Mouse (Mus musculus) ES-Bruce4 (cell line): ENCODE measurements around the gene Islr. TPM values are rescaled to one million over a fixed set of nuclear protein-coding genes. Genes with fewer than 3 reads are reported as not detected.
A peak's percentile ranks its signal among the peaks of the same experiment; 100 is the strongest.

ENCODE experiments used
- H3K27ac ChIP-seq: 2 replicates; pipeline ENCODE4 v1.5.1; 2012; ENCODE audit warnings: low read length, inconsistent platforms; ENCODE audit not compliant: insufficient read depth
- H3K27me3 ChIP-seq: 2 replicates; pipeline ENCODE4 v1.6.1; 2012; ENCODE audit warnings: mild to moderate bottlenecking, low read length, inconsistent platforms; ENCODE audit not compliant: control insufficient read depth, poor library complexity, insufficient read depth, severe bottlenecking
- H3K36me3 ChIP-seq: 2 replicates; pipeline ENCODE4 v1.6.1; 2012; ENCODE audit warnings: inconsistent platforms, mild to moderate bottlenecking, low read length, moderate library complexity; ENCODE audit not compliant: control insufficient read depth, poor library complexity, insufficient read depth, severe bottlenecking
- H3K4me1 ChIP-seq: one replicate; pipeline ENCODE4 v1.8.1; 2011; ENCODE audit warnings: low read length; ENCODE audit not compliant: control insufficient read depth, insufficient read depth
- H3K4me3 ChIP-seq: 2 replicates; pipeline ENCODE4 v1.5.1; 2011; ENCODE audit warnings: low read depth, mild to moderate bottlenecking, low read length
- H3K9ac ChIP-seq: 2 replicates; pipeline ENCODE4 v1.6.1; 2012; ENCODE audit warnings: low read depth, mild to moderate bottlenecking, inconsistent platforms; ENCODE audit not compliant: poor library complexity, severe bottlenecking
- H3K9me3 ChIP-seq: replicated peaks from 2 replicates; pipeline ENCODE4 v1.6.1; 2012; ENCODE audit warnings: mild to moderate bottlenecking, low read length, inconsistent platforms; ENCODE audit not compliant: control insufficient read depth, poor library complexity, insufficient read depth, severe bottlenecking
- CTCF ChIP-seq: IDR thresholded peaks from one replicate; pipeline ENCODE4 v1.8.1; 2011; ENCODE audit warnings: low read depth, low read length
- EP300 ChIP-seq: IDR thresholded peaks from 2 replicates; pipeline ENCODE4 v1.6.1; 2011; ENCODE audit warnings: low read depth, low read length; ENCODE audit not compliant: insufficient read depth
- POLR2A ChIP-seq: IDR thresholded peaks from one replicate; pipeline ENCODE4 v1.8.1; 2011; ENCODE audit warnings: low read length; ENCODE audit not compliant: insufficient read depth
- polyA plus RNA-seq: library from polyadenylated mRNA; stranded (reverse); fragments of >200 nt; gene quantifications from 2 replicates; pipeline ENCODE4 v1.2.4, GENCODE M21; 2011; ENCODE audit warnings: low read depth; ENCODE audit not compliant: missing spikeins, insufficient read depth, insufficient read length

Islr gene
- polyA plus RNA-seq, 1 experiment, result not detected

DNA sequence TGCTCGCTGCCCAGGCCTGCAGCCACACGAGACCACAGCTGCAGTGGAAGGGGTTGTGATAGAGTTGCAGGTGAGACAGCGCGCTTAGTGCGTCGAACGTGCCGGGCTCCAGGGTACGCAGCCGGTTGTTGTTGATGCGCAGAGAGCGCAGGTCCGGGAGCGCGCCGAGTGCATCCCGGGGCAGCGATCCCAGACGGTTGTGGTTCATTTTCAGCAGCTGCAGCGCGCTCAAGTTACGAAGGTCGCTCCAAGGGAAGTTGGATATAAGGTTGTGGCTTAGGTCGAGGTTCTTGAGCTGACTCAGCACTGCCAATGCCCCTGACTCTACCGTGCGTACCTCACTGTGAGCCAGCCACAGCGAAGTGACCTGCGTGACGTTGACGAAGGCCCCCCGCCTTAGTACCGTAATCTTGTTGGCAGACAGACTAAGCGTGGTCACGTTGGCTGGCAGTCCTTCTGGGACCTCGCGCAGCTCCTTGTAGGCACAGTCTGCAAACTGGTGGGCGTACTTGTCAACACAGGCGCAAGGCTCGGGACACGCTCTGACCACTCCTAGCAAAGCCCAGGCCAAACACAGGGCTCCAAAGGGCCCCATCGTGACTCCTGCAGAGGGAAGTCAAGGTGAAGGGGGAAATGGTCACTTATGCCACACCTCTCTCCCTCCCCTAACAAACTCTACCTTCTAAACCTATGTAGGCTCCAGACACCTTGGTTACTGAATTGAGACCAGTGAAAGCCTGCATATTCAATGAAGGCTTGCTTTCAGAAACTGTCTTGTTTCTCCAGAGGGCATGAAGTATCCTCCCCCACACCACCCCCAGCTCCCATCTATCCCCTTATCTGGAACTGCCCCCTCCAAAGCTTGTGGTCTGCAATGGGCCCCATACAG, 4.5 kb downstream of the Islr start:
- peaks cover 7% of the 10 kb centered on the region; the same call in 1 of the 2 replicates for H3K27me3 ChIP-seq
- peak overlapping the region; percentile 5 for H3K4me3 ChIP-seq
- TF ChIP-seq POLR2A (no peak), CTCF (no peak), EP300 (no peak)
- no peaks in the 10 kb centered on the region for H3K9me3 ChIP-seq
- no peak overlapping the region for H3K9ac ChIP-seq
- H3K27ac ChIP-seq, result no peak overlapping the region
- no peaks in the 10 kb centered on the region for H3K36me3 ChIP-seq
- no peaks in the 10 kb centered on the region for H3K4me1 ChIP-seq

DNA sequence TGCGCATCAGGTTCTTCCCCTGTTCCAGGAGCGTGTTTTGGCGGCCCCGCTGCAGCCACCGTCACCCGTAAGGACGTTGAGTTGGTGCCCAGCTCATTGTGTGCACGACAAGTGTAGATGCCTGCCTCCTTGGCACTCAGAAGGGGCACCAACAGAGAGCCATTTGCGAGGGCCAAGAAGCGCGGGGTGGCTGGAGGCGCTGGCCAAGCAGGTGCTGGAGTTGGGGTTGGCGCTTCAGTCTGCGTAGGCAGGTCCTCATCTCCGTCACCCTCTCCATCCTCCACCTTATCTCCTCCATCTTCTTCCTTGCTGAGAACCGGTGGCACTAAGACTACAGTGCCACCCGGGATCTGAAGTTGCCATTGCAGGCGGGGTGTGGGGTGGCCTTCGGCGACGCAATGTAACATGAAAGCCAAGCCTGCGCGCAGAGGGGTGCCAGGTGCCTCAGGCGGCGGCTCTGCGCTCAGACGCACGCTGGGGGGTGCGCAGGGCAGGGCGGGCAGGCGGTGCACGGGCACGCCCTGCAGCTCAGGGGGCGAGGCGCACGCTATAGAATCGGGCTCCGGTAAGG, 5.2 kb downstream of the Islr start:
- Histone ChIP-seq H3K9me3 (no peaks in the 10 kb centered on the region), H3K36me3 (no peaks in the 10 kb centered on the region), H3K27ac (no peak overlapping the region), H3K27me3 (peaks cover 7% of the 10 kb centered on the region; the same call in 1 of the 2 replicates), H3K9ac (no peak overlapping the region), H3K4me3 (peak overlapping the region; percentile 5), H3K4me1 (no peaks in the 10 kb centered on the region)
- TF ChIP-seq POLR2A, result no peak
- TF ChIP-seq CTCF, result no peak
- no peak for TF ChIP-seq EP300

DNA sequence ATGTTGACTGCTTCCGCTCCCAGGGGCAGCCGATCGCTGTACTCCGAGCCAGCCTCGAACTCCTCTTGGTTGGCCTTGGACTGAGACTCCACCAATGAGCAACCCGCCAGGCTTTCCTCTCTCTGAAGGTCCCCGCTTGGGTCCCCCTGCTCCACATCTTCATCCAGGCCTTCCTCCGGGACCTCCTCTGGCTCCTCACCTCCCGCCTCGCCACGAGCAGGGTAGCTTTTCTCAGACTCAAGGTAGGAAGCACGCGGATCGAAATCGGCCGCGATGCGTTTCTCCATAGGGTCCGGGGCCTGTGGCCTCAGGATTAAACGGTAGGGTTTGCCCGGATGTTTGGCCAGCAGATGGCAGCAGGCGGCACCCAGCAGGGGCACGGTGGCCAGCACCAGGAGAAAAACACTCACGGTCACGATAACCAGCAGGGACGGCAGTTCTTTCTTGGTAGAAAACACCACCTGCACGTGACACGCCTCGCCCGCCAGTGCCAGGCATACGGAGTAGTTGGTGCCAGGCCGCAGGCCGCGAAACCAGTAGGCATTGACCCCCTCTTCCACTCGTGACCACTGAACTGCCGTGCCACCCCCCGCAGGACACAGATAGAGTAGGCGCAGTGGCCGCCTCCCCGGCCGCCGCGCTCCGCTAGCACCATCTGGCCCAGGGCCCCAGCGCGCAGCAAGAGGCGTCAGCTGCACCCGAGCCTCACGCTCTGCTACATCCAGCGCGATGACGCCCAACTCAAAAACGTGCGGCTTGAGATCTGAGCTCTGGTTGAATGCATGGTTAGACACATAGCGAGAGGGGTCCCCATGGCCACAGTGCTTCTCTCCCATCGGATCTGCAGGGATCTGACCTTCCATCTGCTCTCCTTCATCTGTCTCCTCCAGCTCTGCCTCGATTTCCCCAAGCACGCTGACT, 6.1 kb downstream of the Islr start:
- Histone ChIP-seq H3K9ac (no peak overlapping the region), H3K27ac (no peak overlapping the region), H3K4me3 (peak overlapping the region; percentile 21), H3K4me1 (no peaks in the 10 kb centered on the region), H3K27me3 (peaks cover 7% of the 10 kb centered on the region; the same call in 1 of the 2 replicates), H3K9me3 (no peaks in the 10 kb centered on the region), H3K36me3 (no peaks in the 10 kb centered on the region)
- TF ChIP-seq POLR2A, result no peak
- peak; percentile 55 for TF ChIP-seq CTCF

DNA sequence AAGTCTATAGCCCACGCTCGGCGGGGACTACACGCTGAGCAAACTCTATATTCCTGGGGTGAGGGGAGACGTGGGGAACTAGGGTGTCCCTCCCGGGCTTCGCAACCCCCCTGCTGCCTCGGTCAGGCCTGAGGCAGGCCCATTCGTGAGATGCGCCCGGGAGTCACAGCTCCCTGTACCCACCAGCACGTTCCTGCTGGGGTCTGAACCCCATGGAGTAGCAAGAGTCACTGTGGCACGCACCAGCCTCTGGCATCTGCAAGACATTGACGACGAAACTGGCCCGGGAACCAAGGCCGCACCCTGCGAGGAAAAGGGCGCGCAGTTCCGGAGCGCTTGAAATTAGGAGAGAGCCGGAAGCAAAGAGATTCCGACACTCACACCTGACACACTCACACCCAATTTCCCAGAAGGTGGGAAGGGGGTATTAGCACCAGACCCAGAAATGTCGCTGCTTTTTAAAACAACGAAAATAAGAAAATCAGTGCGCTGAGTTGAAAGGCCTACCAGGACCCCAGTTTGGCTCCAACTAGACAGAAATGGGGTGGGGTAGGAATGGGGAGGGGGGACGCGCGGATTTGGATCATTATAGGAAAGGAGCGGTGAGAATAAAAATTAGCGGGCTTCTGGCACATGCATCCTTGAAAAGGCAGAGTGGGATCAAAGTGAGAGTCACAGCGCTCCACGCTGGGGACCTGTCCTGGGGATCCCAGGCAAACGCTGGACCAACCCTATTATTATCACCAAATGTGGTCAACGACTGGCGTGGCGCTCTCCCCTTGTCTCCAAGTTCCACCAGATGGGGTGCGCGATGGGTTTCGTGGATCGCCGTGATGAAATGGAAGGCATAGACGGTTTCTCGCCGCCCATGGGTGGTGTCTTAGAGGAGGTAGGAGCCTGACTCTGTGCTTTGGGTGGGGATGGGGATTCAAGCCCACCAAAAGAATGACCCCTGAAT, 7.2 kb downstream of the Islr start:
- H3K4me1 ChIP-seq, result no peaks in the 10 kb centered on the region

DNA sequence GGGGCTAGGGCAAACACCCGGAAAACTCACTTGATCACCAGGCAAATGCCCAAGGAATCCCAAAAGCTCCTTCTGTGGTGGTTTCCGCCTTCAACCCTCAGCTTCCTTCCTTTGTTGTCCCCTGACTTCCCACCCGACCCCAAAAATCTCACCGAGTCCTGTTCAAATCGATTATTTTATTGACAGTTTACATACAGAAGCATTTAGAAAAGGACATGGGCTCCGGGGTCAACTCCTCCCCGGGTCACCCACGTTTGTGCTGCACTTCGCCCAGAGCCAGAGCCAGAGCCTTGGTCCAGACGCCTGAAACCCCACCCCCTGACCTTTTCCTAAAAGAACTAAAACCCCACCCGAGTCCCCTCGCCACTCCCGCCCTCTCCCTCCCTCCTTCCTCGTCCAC, 8.0 kb downstream of the Islr start:
- no peaks in the 10 kb centered on the region for H3K9me3 ChIP-seq
- H3K4me1 ChIP-seq, result no peaks in the 10 kb centered on the region
- H3K27me3 ChIP-seq, result peaks cover 7% of the 10 kb centered on the region; the same call in 1 of the 2 replicates
- H3K36me3 ChIP-seq, result no peaks in the 10 kb centered on the region
- no peak overlapping the region for H3K27ac ChIP-seq
- TF ChIP-seq CTCF (no peak), POLR2A (no peak), EP300 (no peak)
- H3K4me3 ChIP-seq, result no peak overlapping the region
- H3K9ac ChIP-seq, result no peak overlapping the region

More for the DNA sequence above, 7.2 kb downstream of the Islr start:
- H3K4me3 ChIP-seq, result peak overlapping the region; percentile 29
- H3K36me3 ChIP-seq, result no peaks in the 10 kb centered on the region
- peaks cover 7% of the 10 kb centered on the region; the same call in 1 of the 2 replicates for H3K27me3 ChIP-seq
- no peak overlapping the region for H3K27ac ChIP-seq
- H3K9me3 ChIP-seq, result no peaks in the 10 kb centered on the region
- no peak for TF ChIP-seq CTCF
- H3K9ac ChIP-seq, result no peak overlapping the region
